In genomic region chr16:43462470-43463455, GRCm38 (mm10) we compare ENCODE assay signal across 9 mouse cellular contexts.
DNase-seq lines count a peak whose midpoint lies in the region; ATAC-seq lines count a peak whose summit lies in the region.
"Had no signal": no experiment of that assay in that cellular context is flagged by ENCODE, and none has a peak within 500 bp of the region (broad histone marks: within the 10 kb centered on the region; RNA-seq: fewer than 3 reads in every experiment).

No protein-coding gene starts in this region.

- peak; percentile 51 for ATAC-seq in hindbrain, embryonic 12.5 days (ENCODE audit: low FRiP score)

- no peak overlapping the region for H3K9ac ChIP-seq in hindbrain, embryonic 12.5 days
- H3K9ac ChIP-seq: stomach, embryonic 15.5 days had no signal

- H3K4me2 ChIP-seq in hindbrain, embryonic 12.5 days (replicated peaks) = no peak overlapping the region
- H3K4me2 ChIP-seq: stomach, embryonic 15.5 days had no signal

- peak; percentile 25 for DNase-seq in gastrocnemius, postnatal 10 days
- no peak for DNase-seq in gastrocnemius, postnatal 36 days
- peak; percentile 35 for DNase-seq in lung, postnatal 10 days
- DNase-seq in lung, postnatal 14 days = no peak
- peak; percentile 17 for DNase-seq in telencephalon, adult 2 months (ENCODE audit: low read depth, low spot score)
- no peak for DNase-seq in natural killer cell, adult 2 months (ENCODE audit: low spot score in 2 of 2)
- DNase-seq in urinary bladder, postnatal 36 days (ENCODE audit: low spot score in 2 of 2) = no peak

- no peak overlapping the region for H3K4me3 ChIP-seq in hindbrain, embryonic 12.5 days
- H3K4me3 ChIP-seq: stomach, embryonic 15.5 days had no signal

- no peaks in the 10 kb centered on the region for H3K36me3 ChIP-seq in hindbrain, embryonic 12.5 days
- H3K36me3 ChIP-seq: stomach, embryonic 15.5 days had no signal

- WGBS in hindbrain, embryonic 12.5 days = 40% methylated on average over 11 of the region's 11 CpGs

- no peaks in the 10 kb centered on the region for H3K27me3 ChIP-seq in hindbrain, embryonic 12.5 days
- H3K27me3 ChIP-seq: stomach, embryonic 15.5 days had no signal

- H3K9me3 ChIP-seq in hindbrain, embryonic 12.5 days (replicated peaks) = no peaks in the 10 kb centered on the region
- H3K9me3 ChIP-seq: stomach, embryonic 15.5 days had no signal

- intact Hi-C loops in gastrocnemius, postnatal 36 days (cut with DNase I) = no loop called here

- peak overlapping the region; percentile 13; the same call in 1 of the 2 replicates for H3K27ac ChIP-seq in hindbrain, embryonic 12.5 days
- H3K27ac ChIP-seq: stomach, embryonic 15.5 days had no signal

- H3K4me1 ChIP-seq in hindbrain, embryonic 12.5 days = peaks cover 22% of the 10 kb centered on the region

Comparison
In these comparisons a context has a peak if more than half of its experiments do, and no peak if none do; other contexts are left out.
1. DNase-seq: peak in gastrocnemius, postnatal 10 days (single experiment), lung, postnatal 10 days (single experiment) and telencephalon, adult 2 months (single experiment); none in gastrocnemius, postnatal 36 days (0 of 2), lung, postnatal 14 days (single experiment), natural killer cell, adult 2 months (0 of 2) and urinary bladder, postnatal 36 days (0 of 2).